25 mouse cellular contexts compared by ENCODE assay signal in the genomic region with DNA sequence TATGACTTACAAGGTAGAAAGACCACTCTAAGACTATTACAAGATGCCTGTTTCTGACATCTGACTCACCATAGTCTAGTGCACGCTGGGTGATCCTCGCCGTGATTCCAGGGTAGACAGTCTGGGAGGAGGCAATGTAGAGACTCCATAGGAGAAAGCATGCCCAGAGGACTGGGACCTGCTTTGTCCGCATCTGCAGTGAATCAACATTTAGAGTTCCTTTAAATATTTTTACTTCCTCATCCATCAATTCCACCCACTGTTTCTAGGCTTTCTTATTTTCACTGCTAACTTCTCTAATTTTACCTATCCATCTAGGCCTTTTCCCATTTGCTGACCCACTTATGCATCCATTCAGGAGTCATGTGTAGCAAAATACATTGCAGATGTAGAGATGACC. TPM values are rescaled to one million over a fixed set of nuclear protein-coding genes. Genes with fewer than 3 reads are reported as not detected.
A peak's percentile ranks its signal among the peaks of the same experiment; 100 is the strongest.
DNase-seq lines count a peak whose midpoint lies in the region; ATAC-seq lines count a peak whose summit lies in the region.
"Had no signal": no experiment of that assay in that cellular context is flagged by ENCODE, and none has a peak within 500 bp of the region (broad histone marks: within the 10 kb centered on the region; RNA-seq: fewer than 3 reads in every experiment).

No protein-coding gene starts in this region.

- ATAC-seq in common myeloid progenitor, adult 5-6 weeks (replicated peaks; ENCODE audit: low read depth, poor library complexity, severe bottlenecking): peak; percentile 25; the same call in 1 of the 2 replicates
- ATAC-seq in granulocyte monocyte progenitor cell, adult 5-6 weeks (replicated peaks; ENCODE audit: poor library complexity, severe bottlenecking): peak; percentile 64
- ATAC-seq in megakaryocyte progenitor cell, adult 5-6 weeks (replicated peaks; ENCODE audit: poor library complexity): 0 out of 2 replicates have a peak, but pooled peaks have one; percentile 17
- ATAC-seq: activated CD4-positive, CD25-positive, alpha-beta regulatory T cell, adult 4 months; forebrain, embryonic 13.5 days; forebrain, embryonic 15.5 days; forebrain, postnatal 0 days; Patski had no signal

- no peak for DNase-seq in right cerebral cortex, postnatal 4 days
- DNase-seq in frontal cortex, adult 2 months (ENCODE audit: extremely low spot score in 1 of 2, low spot score in 1 of 2): no peak
- DNase-seq: adrenal gland, adult 2 months; adrenal gland, postnatal 10 days; adrenal gland, postnatal 25 days; cerebellum, adult 11 months; cerebellum, adult 18-20 months; cerebellum, adult 8-10 months; cerebellum, adult 9-11 months; cerebellum, postnatal 14 days; cerebellum, postnatal 36 days; forebrain, postnatal 0 days had no signal

RNA-seq across cellular contexts. Expression of gene Bpifc, which starts 11.2 kb away (rescaled TPM):
- 3.4 and 5.7 TPM in 2 replicates for total RNA-seq in common myeloid progenitor, adult 5-6 weeks (2017)
- 0.67 and 5.4 TPM in 2 replicates for total RNA-seq in granulocyte monocyte progenitor cell, adult 5-6 weeks (2014; fragmentation: Nextera tagmentation)
- 0.86 and 1.8 TPM in 2 replicates for total RNA-seq in granulocyte monocyte progenitor cell, adult 5-6 weeks (2017)
- 3.5 and 4.0 TPM in 2 replicates for total RNA-seq in megakaryocyte progenitor cell, adult 5-6 weeks (2015)
- total RNA-seq in megakaryocyte progenitor cell, adult 5-6 weeks (2017): 1.2 and 2.1 TPM in 2 replicates
- polyA plus RNA-seq in frontal cortex, adult 2 months (2012; rRNA removed): 0.12 and 0.13 TPM in 2 replicates
- total RNA-seq: ES-E14, MEL had no signal
- polyA plus RNA-seq: C2C12; embryonic facial prominence, embryonic 10.5 days; embryonic facial prominence, embryonic 12.5 days; forebrain, embryonic 11.5 days; forebrain, embryonic 13.5 days; forebrain, embryonic 15.5 days had no signal

RNA-seq across cellular contexts. Expression of gene Fbxo7, which starts 21.3 kb away (rescaled TPM):
- 26.0 and 38.1 TPM in 2 replicates for total RNA-seq in common myeloid progenitor, adult 5-6 weeks (2017)
- total RNA-seq in granulocyte monocyte progenitor cell, adult 5-6 weeks (2014; fragmentation: Nextera tagmentation): 23.4 and 35.9 TPM in 2 replicates
- total RNA-seq in granulocyte monocyte progenitor cell, adult 5-6 weeks (2017): 16.8 and 24.3 TPM in 2 replicates
- 30.2 and 36.0 TPM in 2 replicates for total RNA-seq in megakaryocyte progenitor cell, adult 5-6 weeks (2015)
- total RNA-seq in megakaryocyte progenitor cell, adult 5-6 weeks (2017): 14.5 and 31.5 TPM in 2 replicates
- polyA plus RNA-seq in frontal cortex, adult 2 months (2012; rRNA removed): 33.9 and 34.7 TPM in 2 replicates

RNA-seq across cellular contexts. Expression of gene Rtcb, which starts 42.8 kb away (rescaled TPM):
- total RNA-seq in common myeloid progenitor, adult 5-6 weeks (2017): 176 and 191 TPM in 2 replicates
- 94.9 and 119 TPM in 2 replicates for total RNA-seq in granulocyte monocyte progenitor cell, adult 5-6 weeks (2014; fragmentation: Nextera tagmentation)
- 171 and 187 TPM in 2 replicates for total RNA-seq in granulocyte monocyte progenitor cell, adult 5-6 weeks (2017)
- total RNA-seq in megakaryocyte progenitor cell, adult 5-6 weeks (2015): 61.6 and 63.2 TPM in 2 replicates
- total RNA-seq in megakaryocyte progenitor cell, adult 5-6 weeks (2017): 177 and 178 TPM in 2 replicates
- 116 TPM in 2 replicates for polyA plus RNA-seq in frontal cortex, adult 2 months (2012; rRNA removed)
